Mouse (Mus musculus): ENCODE measurements around the gene 1700016K19Rik.

DNA sequence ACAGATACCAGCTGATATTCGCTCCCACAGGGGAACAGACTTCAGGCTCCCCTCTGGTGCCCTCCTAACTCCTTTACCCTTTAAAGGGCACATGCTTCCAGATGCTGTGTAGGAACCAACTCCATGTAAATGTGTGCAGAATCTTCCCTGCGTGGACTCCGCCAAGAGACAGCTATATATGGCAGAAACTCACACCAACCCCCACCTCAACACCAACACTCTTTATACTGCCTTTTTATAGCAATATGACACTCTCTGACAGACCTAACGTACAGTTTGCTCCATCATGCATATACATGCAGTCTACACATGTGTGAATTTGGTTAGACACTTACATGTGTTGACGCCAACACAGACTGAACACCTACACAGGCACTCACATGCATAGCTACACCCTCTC lies 989 bp downstream of the 1700016K19Rik start:
- no peak for TF ChIP-seq CTCF (conservative IDR thresholded peaks at IDR 0.05; ENCODE audit: low read length)
- no peak for TF ChIP-seq POU5F1 (IDR thresholded peaks at IDR 0.05; ENCODE audit: borderline replicate concordance, low read length)
- TF ChIP-seq NANOG (IDR thresholded peaks at IDR 0.05; ENCODE audit: borderline replicate concordance, low read length), result no peak

Measured in E14TG2a.4 (cell line).